Mouse (Mus musculus) naive thymus-derived CD4-positive, alpha-beta T cell, adult 2 months (primary cell): ENCODE results near the gene Zfp931.
A peak's percentile ranks its signal among the peaks of the same experiment; 100 is the strongest.
"Not testable (repeated sequence)": the region's sequence is repeated elsewhere in the genome, so short reads cannot be mapped to it uniquely, and the experiment has no call there.

Experiments
- DNase-seq: peaks from one replicate; pipeline ENCODE4 v3.0.0-alpha.2; 2011; ENCODE audit warnings: low read depth

The Zfp931 gene

GRCm38 (mm10) chr2:178078166-178078717, at the start of gene Zfp931:
TSS of gene Zfp931 (minus strand) at chr2:178078476.
- not testable (repeated sequence) for DNase-seq

- no peak for DNase-seq
Observed at GRCm38 (mm10) chr2:178126041-178126820, 48.0 kb upstream of the Zfp931 start.

- no peak for DNase-seq
Observed at GRCm38 (mm10) chr2:178125427-178125826, 47.2 kb upstream of the Zfp931 start.

- no peak for DNase-seq
Observed at GRCm38 (mm10) chr2:178123466-178123865, 45.2 kb upstream of the Zfp931 start.

- no peak for DNase-seq
Observed at GRCm38 (mm10) chr2:178121946-178122665, 43.8 kb upstream of the Zfp931 start.

GRCm38 (mm10) chr2:178121375-178121688, 43.1 kb upstream of the Zfp931 start:
- DNase-seq, result no peak

- DNase-seq, result no peak
Observed at GRCm38 (mm10) chr2:178120651-178121374, 42.5 kb upstream of the Zfp931 start.

GRCm38 (mm10) chr2:178120356-178120645, 42.0 kb upstream of the Zfp931 start:
- DNase-seq, result no peak

GRCm38 (mm10) chr2:178119561-178120355, 41.5 kb upstream of the Zfp931 start:
- no peak for DNase-seq

GRCm38 (mm10) chr2:178118801-178119560, 40.7 kb upstream of the Zfp931 start, which contains the start of gene Phactr3:
TSS of gene Phactr3 (plus strand) at chr2:178118975.
- no peak for DNase-seq

- peak; percentile 14 for DNase-seq
Observed at GRCm38 (mm10) chr2:178117946-178118345, 39.7 kb upstream of the Zfp931 start.

GRCm38 (mm10) chr2:178101957-178102356, 23.7 kb upstream of the Zfp931 start:
- DNase-seq, result peak; percentile 25

GRCm38 (mm10) chr2:178098021-178098420, 19.7 kb upstream of the Zfp931 start:
- DNase-seq, result peak; percentile 57

- no peak for DNase-seq
Observed at GRCm38 (mm10) chr2:178089586-178089985, 11.3 kb upstream of the Zfp931 start.

- DNase-seq, result peak; percentile 75
Observed at GRCm38 (mm10) chr2:178058195-178058594, 20.1 kb downstream of the Zfp931 start.

- not testable (repeated sequence) for DNase-seq
Observed at GRCm38 (mm10) chr2:178027601-178028000, 50.7 kb downstream of the Zfp931 start.

GRCm38 (mm10) chr2:178023861-178024260, 54.4 kb downstream of the Zfp931 start:
- not testable (repeated sequence) for DNase-seq

- DNase-seq, result peak; percentile 48
Observed at GRCm38 (mm10) chr2:178023011-178023611, 55.2 kb downstream of the Zfp931 start, which contains the start of gene Zfp971. TSS of gene Zfp971 (plus strand) at chr2:178023284.

GRCm38 (mm10) chr2:178020773-178021172, 57.5 kb downstream of the Zfp931 start:
- DNase-seq, result not testable (repeated sequence)

- DNase-seq, result not testable (repeated sequence)
Observed at GRCm38 (mm10) chr2:178019486-178019885, 58.8 kb downstream of the Zfp931 start.
